Mouse (Mus musculus): ENCODE results near the gene Yif1a. TPM values are rescaled to one million over a fixed set of nuclear protein-coding genes. Genes with fewer than 3 reads are reported as not detected.
A peak's percentile ranks its signal among the peaks of the same experiment; 100 is the strongest.

Yif1a gene
- polyA plus RNA-seq, 1 experiment from 2014 or later = 64.0 TPM

DNA sequence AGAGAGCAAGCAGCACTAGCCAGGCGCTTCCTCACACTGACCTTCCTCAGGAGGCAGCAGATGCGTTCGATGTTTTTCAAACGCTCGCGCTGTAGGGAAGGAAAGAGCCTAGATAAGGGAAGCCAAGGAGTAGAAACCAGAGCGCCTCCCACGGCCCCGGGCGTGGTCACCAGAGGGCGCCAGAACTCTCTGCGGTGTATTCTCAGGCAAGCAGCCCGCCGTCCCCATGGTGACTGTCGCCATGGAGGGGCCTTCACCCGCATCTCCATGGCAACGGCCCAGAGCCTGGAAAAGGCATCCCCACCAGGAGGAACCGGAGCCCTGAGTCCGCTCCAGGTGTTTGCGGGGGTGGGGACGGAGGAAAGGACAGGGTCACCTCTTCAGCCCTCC, 5.9 kb downstream of the Yif1a start:
- peak overlapping the region; percentile 87 for H3K4me2 ChIP-seq
- peak overlapping the region; percentile 45 for H3K9ac ChIP-seq
- WGBS = under 1% methylated on average over 21 of the region's 21 CpGs
- peak overlapping the region; percentile 91 for H3K4me3 ChIP-seq
- H3K27ac ChIP-seq (replicated peaks) = peak overlapping the region; percentile 97
- no peaks in the 10 kb centered on the region for H3K9me3 ChIP-seq
- H3K36me3 ChIP-seq = peaks cover 30% of the 10 kb centered on the region
- peaks cover 60% of the 10 kb centered on the region for H3K4me1 ChIP-seq (replicated peaks)
- no peaks in the 10 kb centered on the region for H3K27me3 ChIP-seq
- peak; percentile 62 for ATAC-seq (ENCODE audit: low FRiP score, low read depth)

DNA sequence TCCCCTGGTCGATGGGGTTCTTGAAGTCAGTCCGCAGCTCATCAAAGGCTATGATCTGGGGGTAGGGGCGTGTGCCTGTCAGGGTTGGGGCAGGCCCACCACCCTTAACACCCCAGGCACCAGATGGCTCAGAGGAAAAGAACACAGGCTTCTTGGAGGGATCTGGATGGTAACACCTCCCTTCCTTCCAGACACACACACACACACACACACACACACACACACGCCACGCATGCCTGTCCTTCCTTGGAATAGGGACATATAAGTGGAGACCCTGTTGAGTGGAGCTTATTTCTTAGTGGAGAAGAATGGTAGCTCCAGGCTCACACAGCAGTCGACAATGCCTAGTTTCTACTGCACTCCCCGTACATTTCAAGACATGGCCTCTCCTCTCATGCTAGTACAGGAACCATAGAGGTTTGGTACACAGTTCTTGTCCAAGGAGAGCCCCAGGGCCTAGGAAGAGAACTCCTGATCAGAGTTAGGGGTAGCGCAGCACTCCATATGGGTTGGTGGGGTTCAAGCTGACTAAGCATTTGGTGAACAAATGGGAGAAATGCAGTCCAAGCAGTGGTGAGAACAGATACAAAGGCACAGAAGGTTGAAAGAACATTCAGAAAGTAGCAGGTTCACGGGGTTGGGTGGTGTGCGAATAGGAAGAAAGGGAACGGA, 6.5 kb downstream of the Yif1a start:
- H3K36me3 ChIP-seq = peaks cover 33% of the 10 kb centered on the region
- H3K4me2 ChIP-seq = peak overlapping the region; percentile 87
- H3K9ac ChIP-seq = peak overlapping the region; percentile 45
- ATAC-seq (ENCODE audit: low FRiP score, low read depth) = no peak; the same call in 1 of the 2 replicates
- 25% methylated on average over 11 of the region's 11 CpGs for WGBS
- H3K4me3 ChIP-seq = peak overlapping the region; percentile 91
- H3K27me3 ChIP-seq = no peaks in the 10 kb centered on the region
- peaks cover 61% of the 10 kb centered on the region for H3K4me1 ChIP-seq (replicated peaks)
- no peaks in the 10 kb centered on the region for H3K9me3 ChIP-seq
- peak overlapping the region; percentile 97 for H3K27ac ChIP-seq (replicated peaks)

DNA sequence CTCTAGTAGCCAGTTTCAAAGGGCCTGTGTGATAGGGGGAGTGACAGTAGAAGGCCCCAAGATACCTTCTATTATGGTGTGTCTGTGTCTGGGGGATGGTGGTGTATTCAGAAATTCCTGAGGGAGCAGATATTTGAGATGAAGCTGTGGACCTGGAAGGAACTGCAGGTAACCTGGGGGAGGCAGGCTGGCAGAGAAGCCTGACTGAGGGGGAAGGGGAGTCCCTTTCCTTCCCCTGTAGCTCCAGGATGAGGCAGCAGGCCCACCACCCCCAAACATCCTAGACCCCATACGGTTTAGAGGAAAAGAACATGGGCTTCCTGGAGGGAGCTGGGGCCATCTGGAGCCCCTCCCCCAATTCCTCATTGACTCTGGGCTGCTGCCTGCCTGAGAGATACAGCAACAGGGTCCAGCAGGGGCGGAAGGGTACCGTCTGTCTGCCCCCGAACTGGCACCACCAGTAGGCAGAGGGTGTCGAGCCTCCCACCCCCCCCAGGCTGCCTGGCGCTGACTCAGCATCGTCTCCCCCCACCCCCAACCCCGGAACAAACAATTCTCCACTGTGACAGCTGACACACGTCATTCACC, 7.6 kb downstream of the Yif1a start:
- peak overlapping the region; percentile 87 for H3K4me2 ChIP-seq
- H3K4me3 ChIP-seq = peak overlapping the region; percentile 91
- peaks cover 63% of the 10 kb centered on the region for H3K4me1 ChIP-seq (replicated peaks)
- H3K27ac ChIP-seq (replicated peaks) = peak overlapping the region; percentile 97
- ATAC-seq (ENCODE audit: low FRiP score, low read depth) = no peak
- no peaks in the 10 kb centered on the region for H3K9me3 ChIP-seq
- H3K27me3 ChIP-seq = no peaks in the 10 kb centered on the region
- 7% methylated on average over 9 of the region's 9 CpGs for WGBS
- peak overlapping the region; percentile 99 for H3K9ac ChIP-seq
- peaks cover 36% of the 10 kb centered on the region for H3K36me3 ChIP-seq

DNA sequence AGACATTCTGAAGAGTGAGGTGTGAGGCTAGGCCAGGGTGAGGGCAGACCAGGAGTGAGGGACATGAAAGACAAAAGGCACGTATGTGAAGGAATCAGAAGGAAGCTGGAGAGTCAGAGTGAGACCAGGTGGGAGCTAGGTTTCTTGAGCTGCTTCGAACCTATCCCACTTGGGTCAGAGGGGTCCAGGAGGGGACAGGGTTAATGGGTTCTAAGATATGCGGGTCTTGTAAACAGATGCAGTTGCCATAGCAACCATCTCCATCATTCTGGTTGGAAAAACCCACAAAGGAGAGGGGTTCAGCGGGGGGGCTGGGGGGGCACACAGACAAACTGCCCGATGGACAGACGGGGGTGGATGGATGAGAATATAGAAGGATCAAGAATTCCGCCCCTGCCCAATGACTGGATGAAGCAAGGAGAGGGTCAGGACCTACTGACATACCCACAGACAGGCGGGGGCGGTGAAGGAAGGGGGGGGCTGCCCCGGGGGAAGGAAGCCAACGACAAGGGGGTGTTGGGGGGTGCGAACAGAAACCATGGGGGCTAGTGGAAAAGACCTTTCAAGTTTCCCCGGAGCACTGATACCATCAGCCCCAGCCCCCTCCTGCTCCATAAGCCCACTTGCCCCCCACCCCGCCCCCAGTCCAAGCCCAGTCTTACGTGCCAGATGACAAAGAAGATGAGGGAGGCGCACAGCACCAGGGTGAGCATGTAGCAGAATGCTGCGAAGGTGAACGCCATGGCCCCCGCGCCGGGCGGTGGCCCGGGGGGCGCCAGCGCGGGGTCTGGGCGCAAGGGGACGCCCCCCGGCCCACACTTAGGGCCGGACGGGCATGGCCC, 9.4 kb downstream of the Yif1a start:
- Histone ChIP-seq H3K4me1 (replicated peaks) (peaks cover 63% of the 10 kb centered on the region), H3K4me2 (peak overlapping the region; percentile 87), H3K9me3 (no peaks in the 10 kb centered on the region), H3K36me3 (peaks cover 34% of the 10 kb centered on the region), H3K9ac (peak overlapping the region; percentile 99), H3K27me3 (no peaks in the 10 kb centered on the region), H3K4me3 (peak overlapping the region; percentile 91), H3K27ac (replicated peaks) (peak overlapping the region; percentile 97)
- ATAC-seq (ENCODE audit: low FRiP score, low read depth) = peak; percentile 39
- WGBS = 2% methylated on average over 21 of the region's 31 CpGs

DNA sequence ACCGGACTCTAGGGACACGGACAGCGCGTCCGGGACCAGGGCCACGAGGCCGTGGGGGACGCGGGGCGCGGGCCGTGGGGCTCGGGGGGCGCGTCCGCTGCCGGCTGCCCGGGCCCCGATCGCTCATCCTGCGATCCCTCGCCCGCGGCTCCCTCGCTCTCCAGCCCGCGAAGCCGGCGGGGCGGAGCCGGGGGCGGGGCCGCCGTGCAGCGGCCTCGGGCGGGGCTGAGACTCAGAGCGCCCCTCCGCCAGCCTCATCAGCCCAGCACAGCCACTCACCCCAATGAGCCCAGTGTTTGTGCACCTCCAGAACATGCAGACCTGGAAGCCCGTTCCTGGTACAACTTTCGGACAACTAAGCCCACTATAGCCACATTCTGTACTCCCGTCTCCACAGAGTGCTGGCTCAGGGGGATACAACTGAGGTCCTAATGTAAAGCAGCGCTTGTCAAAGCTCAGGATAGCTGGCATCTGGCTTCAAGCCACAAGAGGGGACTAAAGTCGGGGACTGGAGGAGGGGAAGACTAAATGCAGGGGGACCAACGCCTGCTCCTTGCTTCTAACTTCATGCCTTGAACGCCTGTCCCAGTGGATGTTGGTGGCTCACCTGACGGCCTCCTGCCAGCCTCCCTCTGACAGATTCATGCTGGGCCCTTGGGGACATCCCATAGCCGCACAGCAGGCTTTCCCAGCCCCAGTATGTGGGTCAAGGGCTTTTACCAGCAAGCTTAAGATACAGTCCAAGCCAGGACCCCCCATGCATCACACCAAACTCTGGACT, 10.2 kb downstream of the Yif1a start, which contains the start of gene Cnih2:
Gene Cnih2, minus strand, starts transcription at position 159 of the 781 bp plus-strand sequence.
- Histone ChIP-seq H3K4me1 (replicated peaks) (peaks cover 56% of the 10 kb centered on the region), H3K27ac (replicated peaks) (peak within 1 kb of the TSS; percentile 97), H3K4me2 (peak within 1 kb of the TSS; percentile 87), H3K27me3 (no peaks in the 10 kb centered on the region), H3K9me3 (no peaks in the 10 kb centered on the region), H3K4me3 (peak within 1 kb of the TSS; percentile 91), H3K9ac (peak within 1 kb of the TSS; percentile 99), H3K36me3 (peaks cover 35% of the 10 kb centered on the region)
- peak; percentile 68 for ATAC-seq (ENCODE audit: low FRiP score, low read depth)
- WGBS = 1% methylated on average over 41 of the region's 48 CpGs

DNA sequence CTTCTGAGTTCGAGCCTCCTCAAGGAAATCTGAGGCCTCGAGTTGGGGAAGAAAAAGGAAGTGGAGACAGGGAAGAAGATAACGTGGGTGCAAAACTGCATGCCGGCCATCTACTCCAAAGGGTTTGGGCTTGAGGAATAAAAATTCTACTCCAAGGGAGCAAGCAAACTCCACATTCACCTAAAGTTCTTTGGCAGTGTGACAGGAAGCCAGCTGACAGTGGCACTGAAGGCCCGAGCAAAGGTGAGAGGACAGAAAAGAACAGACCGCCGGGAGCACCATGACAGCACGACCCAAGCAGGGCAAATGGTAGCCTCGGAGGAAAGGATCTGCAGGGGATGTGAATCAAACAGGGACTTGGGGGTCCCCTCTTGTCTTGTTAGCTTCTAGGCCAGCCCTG, 17.7 kb downstream of the Yif1a start:
- peak overlapping the region; percentile 89 for H3K9ac ChIP-seq
- peak overlapping the region; percentile 87 for H3K4me2 ChIP-seq
- peak overlapping the region; percentile 74 for H3K4me3 ChIP-seq
- H3K27ac ChIP-seq (replicated peaks) = peak overlapping the region; percentile 99
- H3K27me3 ChIP-seq = no peaks in the 10 kb centered on the region
- peaks cover 62% of the 10 kb centered on the region for H3K36me3 ChIP-seq
- 25% methylated on average over 9 of the region's 9 CpGs for WGBS
- ATAC-seq (ENCODE audit: low FRiP score, low read depth) = no peak
- H3K4me1 ChIP-seq (replicated peaks) = peaks cover 20% of the 10 kb centered on the region
- H3K9me3 ChIP-seq = no peaks in the 10 kb centered on the region

DNA sequence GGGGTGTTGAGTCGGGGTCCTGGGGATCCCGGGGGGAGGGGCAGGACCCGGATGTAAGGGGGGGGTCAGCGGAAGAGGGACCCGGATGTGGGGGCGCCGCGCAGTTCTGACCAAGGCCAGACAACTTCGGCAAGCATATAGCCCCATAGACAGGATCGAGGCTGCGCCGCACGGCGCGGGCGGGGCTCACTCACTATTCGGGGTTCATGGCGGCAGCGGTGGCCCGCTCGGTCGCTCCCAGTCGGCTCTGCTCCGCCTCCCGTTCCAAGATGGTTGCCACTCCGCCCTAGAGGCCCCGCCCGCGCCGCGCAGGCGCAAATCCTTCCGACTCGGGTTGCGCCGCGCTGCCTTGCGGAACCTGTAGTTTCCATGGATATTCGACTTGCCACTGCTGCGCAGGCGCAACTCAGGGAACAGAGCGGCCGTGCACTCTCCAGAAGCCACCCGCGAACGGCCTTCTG, 18.4 kb downstream of the Yif1a start, which contains the start of gene Rab1b:
Gene Rab1b, minus strand, starts transcription at position 342 of the 461 bp plus-strand sequence.
- peak within 1 kb of the TSS; percentile 87 for H3K4me2 ChIP-seq
- H3K27ac ChIP-seq (replicated peaks) = peak within 1 kb of the TSS; percentile 99
- no peaks in the 10 kb centered on the region for H3K9me3 ChIP-seq
- H3K4me1 ChIP-seq (replicated peaks) = peaks cover 20% of the 10 kb centered on the region
- no peaks in the 10 kb centered on the region for H3K27me3 ChIP-seq
- peaks cover 65% of the 10 kb centered on the region for H3K36me3 ChIP-seq
- peak; percentile 93 for ATAC-seq (ENCODE audit: low FRiP score, low read depth)
- H3K4me3 ChIP-seq = peak within 1 kb of the TSS; percentile 74
- H3K9ac ChIP-seq = peak within 1 kb of the TSS; percentile 89
- whole genome bisulfite sequencing = under 1% methylated on average over 46 of the region's 46 CpGs

DNA sequence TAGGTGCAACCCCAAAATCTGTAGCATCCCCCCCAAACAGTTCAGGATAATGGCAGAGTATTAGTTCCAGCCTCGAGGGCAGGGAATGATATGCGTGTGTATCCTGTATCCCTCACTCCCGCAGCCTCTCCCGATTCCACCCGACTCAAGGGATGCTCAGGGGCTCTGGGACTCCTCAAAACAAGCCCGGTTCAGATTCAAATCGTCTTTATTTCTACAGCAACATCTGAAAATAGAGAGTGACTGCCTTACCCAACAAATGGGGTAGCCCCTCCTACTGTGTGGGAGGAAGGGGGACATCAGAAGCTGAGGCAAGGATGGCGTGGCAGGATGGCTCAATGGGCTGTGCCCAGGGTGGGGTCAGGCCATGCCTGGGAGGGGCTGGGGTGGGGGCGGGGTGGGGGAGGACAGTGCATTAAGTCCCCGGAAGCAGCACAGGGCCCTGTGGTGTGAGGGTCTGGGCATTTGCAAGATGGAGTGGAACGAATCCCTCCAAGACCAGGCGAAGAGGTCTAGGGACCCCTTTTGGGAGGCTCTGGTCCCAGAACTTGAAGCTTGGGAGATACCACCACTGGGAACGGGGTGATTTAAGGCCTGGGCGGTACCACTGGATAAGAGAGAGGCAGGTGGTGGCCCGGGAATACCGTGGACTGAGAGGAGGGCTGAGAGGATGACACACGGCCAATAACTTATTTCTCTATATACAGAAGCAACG, 19.4 kb downstream of the Yif1a start:
- peaks cover 65% of the 10 kb centered on the region for H3K36me3 ChIP-seq
- H3K27me3 ChIP-seq = no peaks in the 10 kb centered on the region
- H3K9ac ChIP-seq = no peak overlapping the region
- H3K27ac ChIP-seq (replicated peaks) = no peak overlapping the region
- H3K4me3 ChIP-seq = no peak overlapping the region
- H3K4me1 ChIP-seq (replicated peaks) = peaks cover 20% of the 10 kb centered on the region
- H3K9me3 ChIP-seq = no peaks in the 10 kb centered on the region
- no peak overlapping the region for H3K4me2 ChIP-seq
- peak; percentile 7; the same call in 1 of the 2 replicates for ATAC-seq (ENCODE audit: low FRiP score, low read depth)
- WGBS = 76% methylated on average over 18 of the region's 18 CpGs

DNA sequence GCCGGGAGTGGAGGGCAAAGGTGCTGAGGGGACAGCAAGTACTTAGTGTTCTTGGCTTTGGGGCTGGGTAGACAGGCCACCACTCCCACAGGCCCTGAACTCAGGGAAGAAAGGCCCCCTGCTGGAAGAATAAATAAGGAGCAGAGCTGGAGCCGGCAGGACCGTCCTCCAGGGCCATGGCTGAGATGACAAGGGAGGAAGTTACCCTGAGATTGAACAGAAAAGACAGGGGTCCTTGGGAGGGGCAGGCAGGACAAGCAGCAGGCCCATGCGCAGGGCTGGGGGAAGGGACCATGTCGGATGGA, 19.9 kb downstream of the Yif1a start:
- ATAC-seq (ENCODE audit: low FRiP score, low read depth) = no peak
- 26% methylated on average over 5 of the region's 5 CpGs for WGBS
- Histone ChIP-seq H3K27me3 (no peaks in the 10 kb centered on the region), H3K36me3 (peaks cover 64% of the 10 kb centered on the region), H3K4me2 (no peak overlapping the region), H3K4me1 (replicated peaks) (peaks cover 20% of the 10 kb centered on the region), H3K9ac (no peak overlapping the region), H3K4me3 (no peak overlapping the region), H3K27ac (replicated peaks) (no peak overlapping the region), H3K9me3 (no peaks in the 10 kb centered on the region)

DNA sequence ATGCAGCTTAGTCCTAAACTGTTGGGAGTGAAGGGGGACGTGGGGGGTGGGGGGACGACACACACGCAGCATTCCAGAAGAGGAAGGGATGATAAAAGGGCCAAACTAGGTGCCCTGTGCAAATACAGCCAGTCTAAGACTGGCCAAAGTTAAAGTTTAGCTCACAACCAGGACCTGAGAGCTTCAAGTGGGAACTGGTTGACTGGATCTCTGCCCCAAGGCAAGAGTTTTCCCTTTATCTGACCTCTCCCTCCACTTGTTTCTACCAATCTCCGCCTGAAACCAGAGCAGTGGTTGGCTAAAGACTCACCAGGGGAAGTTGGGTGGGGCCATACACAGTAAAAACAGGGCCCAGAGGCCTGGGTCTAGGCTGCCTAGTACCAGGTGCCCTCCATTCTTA, 20.4 kb downstream of the Yif1a start:
- no peak for ATAC-seq (ENCODE audit: low FRiP score, low read depth)
- peaks cover 20% of the 10 kb centered on the region for H3K4me1 ChIP-seq (replicated peaks)
- no peak overlapping the region for H3K4me2 ChIP-seq
- no peaks in the 10 kb centered on the region for H3K27me3 ChIP-seq
- no peak overlapping the region for H3K4me3 ChIP-seq
- no peak overlapping the region for H3K27ac ChIP-seq (replicated peaks)
- H3K9ac ChIP-seq = no peak overlapping the region
- peaks cover 64% of the 10 kb centered on the region for H3K36me3 ChIP-seq
- no peaks in the 10 kb centered on the region for H3K9me3 ChIP-seq
- 52% methylated on average over 4 of the region's 4 CpGs for WGBS
